Comparison of ENCODE assay signal across 9 mouse cellular contexts in the genomic region with DNA sequence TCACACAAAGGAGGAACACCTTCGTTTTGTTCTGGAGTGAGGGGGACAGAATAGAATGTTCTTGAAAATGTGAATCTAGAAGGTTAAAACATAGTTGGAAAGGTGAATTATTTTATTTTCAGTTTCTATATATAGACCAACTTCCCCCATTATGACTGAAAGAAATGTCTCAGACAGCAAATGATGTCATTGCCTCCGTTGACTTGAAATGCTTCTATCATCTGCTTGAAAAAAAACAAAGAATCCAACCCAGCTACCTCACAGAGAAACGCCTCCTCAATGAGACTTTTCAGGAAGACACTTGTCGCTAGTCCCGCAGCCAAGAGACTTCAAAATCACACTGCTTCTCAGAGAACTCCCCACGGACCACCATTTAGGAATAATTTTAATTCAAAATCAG.
DNase-seq lines count a peak whose midpoint lies in the region; ATAC-seq and TF ChIP-seq lines count a peak whose summit lies in the region.
"Had no signal": no experiment of that assay in that cellular context is flagged by ENCODE, and none has a peak within 500 bp of the region (broad histone marks: within the 10 kb centered on the region; RNA-seq: fewer than 3 reads in every experiment).

No protein-coding gene starts in this region.

- peaks cover 1% of the 10 kb centered on the region; the same call in 1 of the 2 replicates for H3K27me3 ChIP-seq in heart, adult 2 months (ENCODE audit: control insufficient read depth, insufficient read depth, low read length)
- H3K27me3 ChIP-seq in MEL (ENCODE audit: control insufficient read depth in 1 of 2, insufficient read depth in 2 of 2, low read length in 2 of 2), result peaks cover 6 to 41% of the 10 kb centered on the region in 2 experiments; a peak in 3 of 4 replicates
- H3K27me3 ChIP-seq in hindbrain, embryonic 15.5 days, result peaks cover 35% of the 10 kb centered on the region
- peaks cover 26% of the 10 kb centered on the region for H3K27me3 ChIP-seq in midbrain, postnatal 0 days (ENCODE audit: insufficient read depth, low read length)

- no peaks in the 10 kb centered on the region for H3K79me2 ChIP-seq in heart, adult 2 months (replicated peaks; ENCODE audit: control insufficient read depth, insufficient read depth, low read length)
- no peaks in the 10 kb centered on the region for H3K79me2 ChIP-seq in MEL (ENCODE audit: control insufficient read depth, insufficient read depth, low read length, poor library complexity)

- no peak for TF ChIP-seq EP300 in heart, adult 2 months (IDR thresholded peaks at IDR 0.05; ENCODE audit: insufficient read depth, low read depth, low read length)
- TF ChIP-seq EP300 in MEL (IDR thresholded peaks at IDR 0.05; ENCODE audit: low read depth in 1 of 2, low read length in 2 of 2), result no peak

- H3K4me3 ChIP-seq in heart, adult 2 months, result peak overlapping the region; percentile 29
- H3K4me3 ChIP-seq in MEL (ENCODE audit: control insufficient read depth in 1 of 2, insufficient read depth in 1 of 2, low read depth in 2 of 2, low read length in 2 of 2), result peak overlapping the region; percentile 66 to 85
- peak overlapping the region; percentile 43; the same call in 1 of the 2 replicates for H3K4me3 ChIP-seq in hindbrain, embryonic 15.5 days
- H3K4me3 ChIP-seq in midbrain, postnatal 0 days (ENCODE audit: low read depth, low read length), result peak overlapping the region; percentile 46

- H3K27ac ChIP-seq in heart, adult 2 months, result no peak overlapping the region
- no peak overlapping the region for H3K27ac ChIP-seq in MEL (ENCODE audit: control insufficient read depth, low read depth, low read length)
- no peak overlapping the region for H3K27ac ChIP-seq in hindbrain, embryonic 15.5 days (replicated peaks)
- H3K27ac ChIP-seq in midbrain, postnatal 0 days (ENCODE audit: low read depth, low read length), result no peak overlapping the region
- H3K27ac ChIP-seq: embryonic facial prominence, embryonic 12.5 days had no signal

- 39% methylated on average over 6 of the region's 6 CpGs for WGBS in heart, adult 2 months
- 7% methylated on average over 6 of the region's 6 CpGs for WGBS in hindbrain, embryonic 15.5 days
- WGBS in midbrain, postnatal 0 days, result 15% methylated on average over 6 of the region's 6 CpGs

- no peak for TF ChIP-seq POLR2A in heart, adult 2 months (IDR thresholded peaks at IDR 0.05; ENCODE audit: insufficient read depth, low read depth, low read length)
- no peak for TF ChIP-seq POLR2A in MEL (IDR thresholded peaks at IDR 0.05; ENCODE audit: control insufficient read depth in 1 of 2, insufficient read depth in 1 of 2, low read depth in 1 of 2, low read length in 2 of 2, poor library complexity in 1 of 2)

- intact Hi-C loops in heart, adult 2 months (cut with DNase I), result loop anchor here (5.0 kb wide), 1 partner anchor 65 kb away; the partner anchor contains the start of gene Commd3
- intact Hi-C loops in heart, postnatal 25 days (cut with DNase I), result loop anchor here (5.0 kb wide), 3 partner anchors 65 to 150 kb away; partner anchors contain the start of gene Commd3

- no peak for ATAC-seq in hindbrain, embryonic 15.5 days (ENCODE audit: low FRiP score, low read depth)
- no peak for ATAC-seq in midbrain, postnatal 0 days (ENCODE audit: low FRiP score)

- no peak for DNase-seq in heart, adult 2 months
- DNase-seq in heart, postnatal 25 days (ENCODE audit: low spot score), result no peak
- DNase-seq in MEL (ENCODE audit: low read depth, low spot score), result peak; percentile 40
- DNase-seq in midbrain, postnatal 0 days (ENCODE audit: low spot score), result no peak
- DNase-seq in testis, postnatal 10 days (ENCODE audit: low spot score), result no peak
- no peak for DNase-seq in cerebellum, adult 8-10 months
- DNase-seq in gastrocnemius, postnatal 25 days, result no peak

- TF ChIP-seq RAD21 in MEL (IDR thresholded peaks at IDR 0.05; ENCODE audit: low read depth, low read length), result no peak

- no peaks in the 10 kb centered on the region for H3K36me3 ChIP-seq in heart, adult 2 months (ENCODE audit: control insufficient read depth, insufficient read depth, low read length)
- H3K36me3 ChIP-seq in MEL (ENCODE audit: control insufficient read depth in 1 of 2, insufficient read depth in 2 of 2, low read length in 2 of 2), result no peaks in the 10 kb centered on the region; a peak in 1 of 4 replicates
- H3K36me3 ChIP-seq in hindbrain, embryonic 15.5 days, result no peaks in the 10 kb centered on the region
- H3K36me3 ChIP-seq in midbrain, postnatal 0 days (ENCODE audit: insufficient read depth, low read length), result no peaks in the 10 kb centered on the region
- H3K36me3 ChIP-seq: embryonic facial prominence, embryonic 12.5 days had no signal

- H3K9ac ChIP-seq in heart, adult 2 months (ENCODE audit: low read depth, low read length), result no peak overlapping the region
- peak overlapping the region; percentile 66; the same call in 1 of the 2 replicates for H3K9ac ChIP-seq in MEL (ENCODE audit: control insufficient read depth, low read depth, low read length, poor library complexity, severe bottlenecking)
- H3K9ac ChIP-seq in hindbrain, embryonic 15.5 days, result no peak overlapping the region
- no peak overlapping the region for H3K9ac ChIP-seq in midbrain, postnatal 0 days (replicated peaks; ENCODE audit: low read length, poor library complexity, severe bottlenecking)

- peak overlapping the region; percentile 61 for H3K4me2 ChIP-seq in hindbrain, embryonic 15.5 days
- H3K4me2 ChIP-seq in midbrain, postnatal 0 days (ENCODE audit: low read depth, low read length, poor library complexity, severe bottlenecking), result peak overlapping the region; percentile 94

- no peak for TF ChIP-seq CTCF in heart, adult 2 months (IDR thresholded peaks at IDR 0.05)
- TF ChIP-seq CTCF in MEL (IDR thresholded peaks at IDR 0.05 in 2 of 3, conservative IDR thresholded peaks at IDR 0.05 in 1 of 3; ENCODE audit: control insufficient read depth in 1 of 3, insufficient read depth in 1 of 3, low read depth in 2 of 3, low read length in 3 of 3, poor library complexity in 1 of 3, severe bottlenecking in 1 of 3), result no peak
- no peak for TF ChIP-seq CTCF in midbrain, postnatal 0 days (IDR thresholded peaks at IDR 0.05)

- no peaks in the 10 kb centered on the region; the same call in 1 of the 2 replicates for H3K4me1 ChIP-seq in heart, adult 2 months (ENCODE audit: control insufficient read depth, insufficient read depth, low read length)
- peaks cover 0 to 7% of the 10 kb centered on the region in 2 experiments; a peak in 1 of 4 replicates for H3K4me1 ChIP-seq in MEL (ENCODE audit: control insufficient read depth in 1 of 2, insufficient read depth in 2 of 2, low read length in 2 of 2)
- H3K4me1 ChIP-seq in hindbrain, embryonic 15.5 days (replicated peaks), result peaks cover 26% of the 10 kb centered on the region
- H3K4me1 ChIP-seq in midbrain, postnatal 0 days (ENCODE audit: insufficient read depth, low read length), result peaks cover 5% of the 10 kb centered on the region; the same call in 1 of the 2 replicates

- no peaks in the 10 kb centered on the region for H3K9me3 ChIP-seq in MEL (replicated peaks; ENCODE audit: insufficient read depth, low read length)
- H3K9me3 ChIP-seq in hindbrain, embryonic 15.5 days, result no peaks in the 10 kb centered on the region
- no peaks in the 10 kb centered on the region for H3K9me3 ChIP-seq in midbrain, postnatal 0 days (ENCODE audit: low read length)
- H3K9me3 ChIP-seq: embryonic facial prominence, embryonic 12.5 days had no signal

TF ChIP-seq in MEL, 35 proteins besides CTCF, POLR2A, EP300 and RAD21:
- TF ChIP-seq ETS1 (IDR thresholded peaks at IDR 0.05; ENCODE audit: low read depth, low read length), result peak; percentile 65
- no peak for TF ChIP-seq TBP (IDR thresholded peaks at IDR 0.05; ENCODE audit: low read depth, low read length)
